Mouse (Mus musculus): Measurements from ENCODE around the gene Rnf220.

Gene Rnf220

DNA sequence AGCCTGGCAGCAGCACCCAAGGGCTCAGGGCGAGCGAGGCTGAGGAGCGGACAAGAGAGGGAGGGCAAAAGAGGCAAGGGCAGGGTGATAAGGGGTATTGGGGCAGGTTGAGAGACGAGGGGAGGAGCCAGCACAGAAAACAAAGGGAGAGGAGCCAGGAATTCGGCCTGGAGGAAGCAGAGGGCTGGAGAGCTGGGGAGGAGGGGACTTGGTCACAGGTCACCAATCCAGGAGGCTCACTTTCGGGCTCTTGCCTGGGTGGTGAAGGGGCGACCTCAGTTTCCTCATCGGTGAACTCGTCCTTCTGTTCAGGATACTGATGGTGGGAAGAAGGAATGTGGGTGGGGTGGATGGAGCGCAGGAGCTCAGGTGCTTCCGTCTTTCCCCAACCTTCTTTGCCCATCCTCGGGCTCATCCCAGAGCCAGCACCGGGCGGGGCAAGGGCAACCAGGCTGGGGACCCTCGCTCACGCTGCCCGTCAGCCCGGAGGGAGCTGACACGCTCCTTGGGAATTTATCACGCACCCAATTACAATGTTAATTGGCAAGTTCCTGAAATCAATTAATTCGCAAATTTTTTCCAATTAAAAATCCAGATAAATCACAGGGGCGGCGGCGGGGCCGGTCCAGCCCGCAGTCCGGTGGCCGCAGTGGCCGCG is 193.1 kb downstream of the Rnf220 start:
- DNase-seq (ENCODE audit: low read depth, low spot score), result no peak

- no peak for DNase-seq (ENCODE audit: low read depth, low spot score)
These were observed 194.6 kb downstream of the Rnf220 start for GRCm38 (mm10) chr4:117302027-117302806.

DNA sequence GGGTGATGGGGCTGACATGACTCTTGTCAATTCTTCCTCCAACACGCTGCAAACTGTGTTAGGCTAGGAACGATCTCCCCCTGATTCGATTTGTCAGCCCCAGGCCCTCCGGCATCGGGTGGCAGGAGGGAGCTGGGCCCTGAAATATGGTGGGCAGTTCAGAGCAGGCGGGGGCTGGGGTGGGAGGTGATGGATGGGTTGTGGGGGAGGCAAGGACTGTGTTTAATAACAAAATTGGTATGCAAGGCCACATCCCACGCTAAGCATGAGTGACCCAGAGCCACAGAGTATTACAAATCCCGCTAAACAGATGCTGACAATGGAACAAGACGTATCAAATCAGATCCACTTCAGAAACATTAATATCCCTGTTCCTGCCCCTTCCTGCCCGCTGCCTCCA is 196.9 kb downstream of the Rnf220 start:
- DNase-seq (ENCODE audit: low read depth, low spot score), result no peak

DNA sequence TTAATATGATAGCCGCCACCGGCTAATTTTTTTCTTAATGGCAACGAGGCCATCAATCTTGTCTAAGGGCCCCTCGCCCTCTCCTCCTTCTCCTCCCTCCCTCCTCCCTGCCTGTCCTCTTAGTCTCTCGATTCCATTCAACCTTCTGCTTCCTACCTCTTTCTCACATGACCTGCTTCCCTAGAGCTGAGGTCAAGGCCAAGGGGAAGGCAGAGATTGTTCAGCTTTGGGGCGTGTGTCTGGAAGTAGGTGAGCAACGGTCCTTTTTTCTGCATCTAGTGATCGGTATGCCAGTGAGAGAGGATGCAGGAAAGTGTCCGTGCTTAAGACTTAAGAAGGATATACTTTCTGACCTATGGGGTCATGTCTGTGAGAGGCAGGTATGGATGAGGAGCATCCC is 199.0 kb downstream of the Rnf220 start:
- DNase-seq (ENCODE audit: low read depth, low spot score), result no peak

DNA sequence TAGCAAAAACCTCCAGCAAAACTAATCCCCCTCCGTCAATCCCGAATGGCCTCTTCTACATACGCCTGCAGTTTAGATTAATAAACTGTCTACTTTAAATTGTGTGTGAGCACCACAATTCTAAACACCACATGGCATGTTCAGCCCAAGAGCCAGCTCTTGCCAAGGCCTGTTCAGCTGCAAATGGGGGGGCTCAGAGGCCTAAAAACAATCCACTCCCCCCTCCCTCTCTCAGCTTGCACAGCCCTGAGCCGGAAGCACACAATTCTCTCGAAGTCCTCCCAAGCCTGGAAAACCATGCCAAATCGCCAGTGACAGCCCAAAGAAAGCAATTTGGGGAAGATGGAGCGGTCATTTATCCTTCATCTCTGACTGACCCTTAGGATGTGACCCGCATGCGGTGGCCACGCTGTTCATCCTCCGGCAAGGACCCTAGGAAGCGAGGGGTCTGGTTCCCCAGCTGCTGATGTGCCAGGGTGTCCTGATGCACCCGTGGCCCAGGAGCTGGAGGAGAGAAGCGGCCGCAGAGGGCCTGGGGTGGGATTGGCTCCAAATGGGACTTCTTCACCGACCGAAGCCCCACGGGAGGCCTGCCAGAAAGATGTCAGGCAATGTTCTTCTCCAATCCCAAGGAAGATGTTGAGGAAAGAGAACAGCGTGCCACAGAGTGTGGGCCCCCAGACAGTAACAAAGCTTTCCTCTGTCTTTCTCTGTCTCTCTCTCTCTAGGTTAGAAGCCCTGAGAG is 199.8 kb downstream of the Rnf220 start:
- no peak for DNase-seq (ENCODE audit: low read depth, low spot score)

GRCm38 (mm10) chr4:117291696-117292095 is 205.2 kb downstream of the Rnf220 start:
- no peak for DNase-seq (ENCODE audit: low read depth, low spot score)

- DNase-seq (ENCODE audit: low read depth, low spot score), result peak; percentile 85
These were observed 207.7 kb downstream of the Rnf220 start for GRCm38 (mm10) chr4:117288927-117289801.

DNA sequence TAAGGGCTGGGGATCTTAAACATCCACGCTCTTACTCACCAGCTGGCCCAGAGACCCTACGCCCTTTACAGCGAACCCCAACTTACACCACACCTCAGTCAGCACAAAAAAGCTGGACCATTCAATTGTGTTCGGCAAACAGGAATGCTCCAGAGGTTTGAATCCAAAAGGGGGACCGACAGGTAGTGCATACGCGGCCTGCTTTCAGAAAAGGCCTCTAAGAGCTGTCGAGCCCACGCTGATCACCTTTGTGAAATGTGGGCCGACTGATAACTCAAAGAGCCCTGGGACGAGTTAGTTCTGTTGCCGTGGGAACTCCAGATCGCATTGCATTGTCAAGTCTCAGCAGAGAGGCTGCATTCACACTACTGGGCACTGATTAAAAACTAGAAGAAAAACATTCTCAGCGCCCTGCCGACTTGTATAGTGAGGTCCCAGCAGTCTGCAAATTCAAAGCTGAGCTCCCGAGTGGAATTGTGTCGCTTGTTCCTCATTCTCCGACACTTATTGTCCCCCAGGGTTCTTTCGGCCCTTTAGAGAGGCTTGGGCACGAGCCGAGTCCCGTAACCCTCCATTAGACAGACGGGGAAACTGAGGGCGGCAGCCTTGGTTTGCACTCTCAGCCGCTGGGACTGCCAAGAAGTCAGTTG is 208.4 kb downstream of the Rnf220 start:
- DNase-seq (ENCODE audit: low read depth, low spot score), result peak; percentile 46

- no peak for DNase-seq (ENCODE audit: low read depth, low spot score)
These were observed 212.5 kb downstream of the Rnf220 start for GRCm38 (mm10) chr4:117284363-117284762.

- DNase-seq (ENCODE audit: low read depth, low spot score), result peak; percentile 40
These were observed 213.3 kb downstream of the Rnf220 start for GRCm38 (mm10) chr4:117283271-117284191.

GRCm38 (mm10) chr4:117281090-117281845 is 215.6 kb downstream of the Rnf220 start:
- no peak for DNase-seq (ENCODE audit: low read depth, low spot score)

- DNase-seq (ENCODE audit: low read depth, low spot score), result no peak
These were observed 216.4 kb downstream of the Rnf220 start for GRCm38 (mm10) chr4:117280397-117280930.

DNA sequence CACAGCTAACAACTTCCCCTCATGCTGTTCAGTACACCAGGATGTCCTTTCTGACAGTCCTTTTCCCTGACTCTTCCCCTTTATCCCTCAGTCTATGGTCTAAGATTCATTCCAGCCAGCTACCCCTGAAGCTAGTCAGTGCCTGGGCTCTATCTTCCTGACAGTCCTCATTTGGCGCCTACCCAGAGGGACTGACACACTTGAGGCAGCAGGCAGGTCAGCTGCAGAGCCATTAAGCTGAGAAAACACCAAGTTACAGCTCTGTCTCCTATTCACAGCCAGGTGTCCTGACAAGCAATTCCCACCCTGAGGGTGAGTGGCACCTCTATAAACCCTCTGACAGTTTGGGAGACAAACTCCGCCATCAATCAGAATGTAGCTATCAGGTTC is 217.6 kb downstream of the Rnf220 start:
- DNase-seq (ENCODE audit: low read depth, low spot score), result no peak

DNA sequence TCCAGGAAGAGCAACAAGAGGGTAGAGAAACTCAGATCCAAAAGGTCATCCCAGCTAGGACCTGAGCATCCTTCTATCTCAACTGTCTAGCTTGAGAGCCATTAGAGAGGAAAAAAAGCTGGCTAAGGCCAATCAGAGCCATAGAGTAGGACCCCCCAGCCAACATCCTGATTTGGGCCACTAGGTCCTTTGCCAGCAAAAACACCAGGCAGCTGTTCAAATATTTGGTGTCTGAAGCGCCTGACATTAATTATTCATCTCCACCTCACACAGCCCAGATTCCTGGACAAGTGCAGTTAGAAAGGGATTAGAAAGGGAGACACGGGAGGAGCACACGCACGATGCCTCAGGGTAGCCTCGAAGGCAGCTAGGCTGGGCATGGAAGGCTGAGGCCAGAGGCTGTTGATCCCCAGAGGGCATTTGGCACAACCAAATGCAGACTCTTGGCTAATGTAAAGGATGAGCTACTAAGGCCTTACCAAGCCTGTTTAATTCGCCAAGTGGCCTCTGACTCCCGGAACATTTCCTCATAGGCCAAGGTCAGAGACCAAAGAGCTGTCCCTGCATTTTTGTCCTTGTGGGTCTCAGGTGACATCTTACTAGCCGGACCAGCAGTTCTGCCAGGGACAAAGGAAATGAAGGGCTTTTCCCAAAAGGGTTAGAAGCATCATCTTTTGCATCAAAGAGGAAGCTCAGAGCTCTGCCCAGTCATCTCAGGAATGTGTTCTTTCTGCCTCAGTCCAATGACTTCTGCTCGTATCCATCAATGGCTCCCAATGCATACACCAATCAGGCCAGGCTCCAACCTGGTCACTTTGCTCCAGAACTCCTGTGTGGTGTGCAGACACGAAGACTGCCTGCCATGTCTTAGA is 218.2 kb downstream of the Rnf220 start:
- no peak for DNase-seq (ENCODE audit: low read depth, low spot score)

GRCm38 (mm10) chr4:117277687-117278086 is 219.2 kb downstream of the Rnf220 start:
- DNase-seq (ENCODE audit: low read depth, low spot score), result no peak

DNA sequence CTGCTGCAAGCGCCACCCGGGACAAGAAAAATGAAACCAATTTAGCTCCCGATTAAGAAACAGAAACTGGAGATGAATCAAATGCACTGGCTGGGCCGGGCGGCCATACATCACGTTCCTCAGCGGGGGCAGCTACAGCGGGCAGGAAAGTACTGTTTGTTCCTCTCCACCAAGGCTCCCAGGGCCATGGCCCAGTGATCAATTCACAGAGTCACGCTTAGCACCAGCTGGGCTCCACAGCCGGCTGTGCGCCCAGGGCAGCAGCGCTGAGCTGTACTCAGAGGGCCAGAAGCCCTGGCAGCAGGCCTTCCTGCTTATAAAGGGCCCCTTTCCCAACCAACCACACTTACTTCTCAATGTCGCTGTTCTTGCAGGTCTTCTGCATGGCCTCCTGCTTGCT is 219.8 kb downstream of the Rnf220 start:
- peak; percentile 46 for DNase-seq (ENCODE audit: low read depth, low spot score)

- no peak for DNase-seq (ENCODE audit: low read depth, low spot score)
These were observed 220.6 kb downstream of the Rnf220 start for GRCm38 (mm10) chr4:117276281-117276711.

DNA sequence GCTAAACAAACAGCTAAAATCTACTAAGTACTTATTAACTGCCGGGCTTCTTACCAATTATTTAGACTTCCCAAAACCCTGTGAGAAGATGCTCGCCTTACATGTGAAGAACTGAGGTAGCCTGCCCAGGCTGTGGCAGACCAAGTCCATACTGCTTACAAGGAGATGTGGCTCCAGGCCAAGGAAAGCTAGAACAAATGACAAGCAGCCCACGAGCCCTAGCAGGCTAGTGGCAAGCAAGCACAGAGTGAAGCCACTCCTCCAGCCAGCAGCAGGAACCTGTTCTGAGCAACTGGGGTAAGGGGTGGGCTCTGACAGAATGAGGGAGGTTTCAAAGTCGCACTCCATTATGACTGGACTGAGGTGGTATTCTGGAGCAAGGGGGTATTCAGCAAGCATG is 222.1 kb downstream of the Rnf220 start:
- no peak for DNase-seq (ENCODE audit: low read depth, low spot score)
